Mouse (Mus musculus): Measurements from ENCODE around the gene Cd177.

GRCm38 (mm10) chr7:24715039-24715438 lies 45.1 kb downstream of the Cd177 start:
- TF ChIP-seq CTCF (IDR thresholded peaks at IDR 0.05; ENCODE audit: extremely low read depth, insufficient read length, insufficient replicate concordance, low read depth, low read length) = no peak
- no peak for TF ChIP-seq POLR2A (IDR thresholded peaks at IDR 0.05; ENCODE audit: low read depth, low read length)
